Mouse (Mus musculus): ENCODE results near the gene Colgalt1. TPM values are rescaled to one million over a fixed set of nuclear protein-coding genes. Genes with fewer than 3 reads are reported as not detected.

Colgalt1 gene
- polyA plus RNA-seq, 1 experiment from 2014 or later, result 25.7 TPM

DNA sequence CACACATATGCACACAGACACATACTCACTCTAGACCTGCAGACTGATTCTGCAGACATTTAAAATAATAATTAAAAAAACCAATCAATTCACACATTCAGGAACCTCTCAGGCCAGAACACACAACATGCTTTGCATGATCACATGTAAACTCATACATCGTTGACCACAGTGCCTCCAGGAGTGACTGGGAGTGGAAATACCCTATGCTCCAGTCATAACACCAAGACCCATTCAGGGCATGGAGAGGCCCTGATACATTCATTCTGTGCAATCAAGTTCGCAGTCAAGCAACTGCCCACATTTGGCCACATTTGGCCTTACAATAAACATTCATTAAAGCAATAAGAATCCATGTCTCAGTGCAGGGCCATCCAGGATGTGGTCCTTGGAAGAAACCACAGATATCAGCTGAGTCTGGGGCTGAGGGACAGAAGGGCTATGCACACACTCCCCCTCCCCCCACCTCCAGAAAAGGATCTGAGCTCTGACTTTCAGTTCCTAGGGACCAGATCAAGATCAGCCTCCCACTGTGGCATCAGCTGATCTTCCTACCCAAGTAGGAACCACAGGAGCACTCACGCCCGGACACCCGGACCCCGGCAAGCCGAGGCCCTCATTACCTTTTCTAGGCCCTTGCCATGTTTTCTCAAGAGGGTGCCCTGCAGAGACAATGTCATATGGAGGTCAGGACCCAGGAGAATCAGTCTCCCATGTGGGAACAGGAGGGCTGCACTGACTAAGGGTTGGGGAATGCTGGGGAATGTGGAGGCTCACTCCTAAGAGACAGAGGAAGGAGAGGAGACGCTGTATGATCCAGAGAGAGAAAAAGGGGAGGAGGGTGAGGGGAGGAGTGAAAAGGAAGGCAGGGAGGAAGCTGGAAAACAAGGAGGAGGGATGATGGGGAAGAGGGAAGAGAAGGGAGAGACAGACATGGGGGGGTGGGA is 26.6 kb downstream of the Colgalt1 start:
- no peak overlapping the region for H3K4me3 ChIP-seq (ENCODE audit: low read depth, low read length)
- no peak for DNase-seq
- no peaks in the 10 kb centered on the region for H3K36me3 ChIP-seq (replicated peaks; ENCODE audit: insufficient read depth, low read length)
- H3K27ac ChIP-seq (ENCODE audit: low read depth), result no peak overlapping the region
- no peak for ATAC-seq
- H3K27me3 ChIP-seq (ENCODE audit: insufficient read depth, low read length), result peaks cover 19% of the 10 kb centered on the region
- no peak overlapping the region for H3K9ac ChIP-seq (replicated peaks)
- TF ChIP-seq EP300 (IDR thresholded peaks at IDR 0.05; ENCODE audit: low read depth), result no peak
- TF ChIP-seq CTCF (IDR thresholded peaks at IDR 0.05; ENCODE audit: low read depth), result no peak
- no peaks in the 10 kb centered on the region for H3K9me3 ChIP-seq (ENCODE audit: low read length)
- H3K4me1 ChIP-seq (ENCODE audit: insufficient read depth), result no peaks in the 10 kb centered on the region; the same call in 1 of the 2 replicates
- 56% methylated on average over 8 of the region's 8 CpGs for WGBS (ENCODE audit: insufficient replicate concordance)
- no peak overlapping the region for H3K4me2 ChIP-seq (ENCODE audit: low read depth, low read length)

- no peaks in the 10 kb centered on the region for H3K9me3 ChIP-seq (ENCODE audit: low read length)
- H3K9ac ChIP-seq (replicated peaks), result no peak overlapping the region
- ATAC-seq, result no peak
- H3K4me3 ChIP-seq (ENCODE audit: low read depth, low read length), result no peak overlapping the region
- WGBS (ENCODE audit: insufficient replicate concordance), result 66% methylated on average over 6 of the region's 6 CpGs
- no peaks in the 10 kb centered on the region for H3K36me3 ChIP-seq (replicated peaks; ENCODE audit: insufficient read depth, low read length)
- no peak overlapping the region for H3K27ac ChIP-seq (ENCODE audit: low read depth)
- no peak for DNase-seq
- TF ChIP-seq CTCF (IDR thresholded peaks at IDR 0.05; ENCODE audit: low read depth) (no peak), EP300 (IDR thresholded peaks at IDR 0.05; ENCODE audit: low read depth) (no peak)
- H3K27me3 ChIP-seq (ENCODE audit: insufficient read depth, low read length), result peaks cover 15% of the 10 kb centered on the region
- no peak overlapping the region for H3K4me2 ChIP-seq (ENCODE audit: low read depth, low read length)
- no peaks in the 10 kb centered on the region; the same call in 1 of the 2 replicates for H3K4me1 ChIP-seq (ENCODE audit: insufficient read depth)
Measured at GRCm38 (mm10) chr8:71638321-71638720, 27.5 kb downstream of the Colgalt1 start.

- H3K4me2 ChIP-seq (ENCODE audit: low read depth, low read length), result no peak overlapping the region
- ATAC-seq, result no peak
- no peak overlapping the region for H3K27ac ChIP-seq (ENCODE audit: low read depth)
- WGBS (ENCODE audit: insufficient replicate concordance), result 71% methylated on average over 4 of the region's 4 CpGs
- H3K4me1 ChIP-seq (ENCODE audit: insufficient read depth), result no peaks in the 10 kb centered on the region; the same call in 1 of the 2 replicates
- H3K9ac ChIP-seq (replicated peaks), result no peak overlapping the region
- TF ChIP-seq EP300 (IDR thresholded peaks at IDR 0.05; ENCODE audit: low read depth) (no peak), CTCF (IDR thresholded peaks at IDR 0.05; ENCODE audit: low read depth) (no peak)
- no peaks in the 10 kb centered on the region for H3K9me3 ChIP-seq (ENCODE audit: low read length)
- H3K36me3 ChIP-seq (replicated peaks; ENCODE audit: insufficient read depth, low read length), result no peaks in the 10 kb centered on the region
- H3K4me3 ChIP-seq (ENCODE audit: low read depth, low read length), result no peak overlapping the region
- no peak for DNase-seq
- peaks cover 6% of the 10 kb centered on the region; the same call in 1 of the 2 replicates for H3K27me3 ChIP-seq (ENCODE audit: insufficient read depth, low read length)
Measured at GRCm38 (mm10) chr8:71639318-71639717, 28.5 kb downstream of the Colgalt1 start.

GRCm38 (mm10) chr8:71645510-71645909 is 34.7 kb downstream of the Colgalt1 start:
- WGBS (ENCODE audit: insufficient replicate concordance), result 84% methylated on average over 9 of the region's 9 CpGs
- H3K9ac ChIP-seq (replicated peaks), result no peak overlapping the region
- H3K9me3 ChIP-seq (ENCODE audit: low read length), result no peaks in the 10 kb centered on the region
- H3K4me3 ChIP-seq (ENCODE audit: low read depth, low read length), result no peak overlapping the region
- no peak for TF ChIP-seq EP300 (IDR thresholded peaks at IDR 0.05; ENCODE audit: low read depth)
- DNase-seq (no peak), ATAC-seq (no peak)
- H3K4me2 ChIP-seq (ENCODE audit: low read depth, low read length), result no peak overlapping the region
- no peaks in the 10 kb centered on the region for H3K27me3 ChIP-seq (ENCODE audit: insufficient read depth, low read length)
- H3K4me1 ChIP-seq (ENCODE audit: insufficient read depth), result no peaks in the 10 kb centered on the region
- no peaks in the 10 kb centered on the region for H3K36me3 ChIP-seq (replicated peaks; ENCODE audit: insufficient read depth, low read length)
- no peak overlapping the region for H3K27ac ChIP-seq (ENCODE audit: low read depth)

- Histone ChIP-seq H3K4me3 (ENCODE audit: low read depth, low read length) (no peak overlapping the region), H3K4me1 (ENCODE audit: insufficient read depth) (0 out of 2 replicates have a peak, but pooled peaks cover 2% of the 10 kb centered on the region), H3K27me3 (ENCODE audit: insufficient read depth, low read length) (peaks cover 41% of the 10 kb centered on the region), H3K9me3 (ENCODE audit: low read length) (no peaks in the 10 kb centered on the region), H3K27ac (ENCODE audit: low read depth) (no peak overlapping the region), H3K4me2 (ENCODE audit: low read depth, low read length) (no peak overlapping the region), H3K9ac (replicated peaks) (no peak overlapping the region), H3K36me3 (replicated peaks; ENCODE audit: insufficient read depth, low read length) (no peaks in the 10 kb centered on the region)
- ATAC-seq, result peak; percentile 28; the same call in 1 of the 2 replicates
- TF ChIP-seq EP300 (IDR thresholded peaks at IDR 0.05; ENCODE audit: low read depth) (no peak), CTCF (IDR thresholded peaks at IDR 0.05; ENCODE audit: low read depth) (no peak)
- 1% methylated on average over 24 of the region's 24 CpGs for WGBS (ENCODE audit: insufficient replicate concordance)
- DNase-seq, result peak; percentile 79
Measured at GRCm38 (mm10) chr8:71654600-71654999, 43.8 kb downstream of the Colgalt1 start.

DNA sequence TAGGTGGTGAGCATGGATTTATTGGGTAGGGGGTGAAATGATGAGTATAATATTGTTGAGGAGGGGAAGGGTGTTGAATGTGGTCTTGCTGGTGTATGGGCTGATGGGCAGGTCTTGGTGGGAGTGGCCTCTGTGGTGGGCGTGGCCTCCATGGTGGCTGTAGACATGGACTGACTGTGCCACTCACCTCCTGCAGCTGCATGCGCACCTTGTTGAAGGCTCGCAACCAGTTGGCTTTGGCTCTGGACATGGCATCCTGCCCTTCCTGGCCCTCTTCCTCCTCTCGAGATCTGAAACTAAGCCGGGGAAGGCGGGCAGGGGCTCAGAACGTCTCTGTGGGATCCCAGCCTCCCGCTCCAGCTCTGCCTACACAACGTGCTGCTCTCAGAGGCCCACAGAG is 47.0 kb downstream of the Colgalt1 start:
- Histone ChIP-seq H3K27me3 (ENCODE audit: insufficient read depth, low read length) (peaks cover 51% of the 10 kb centered on the region), H3K4me1 (ENCODE audit: insufficient read depth) (0 out of 2 replicates have a peak, but pooled peaks cover 2% of the 10 kb centered on the region), H3K4me3 (ENCODE audit: low read depth, low read length) (no peak overlapping the region), H3K4me2 (ENCODE audit: low read depth, low read length) (no peak overlapping the region), H3K9ac (replicated peaks) (no peak overlapping the region), H3K9me3 (ENCODE audit: low read length) (no peaks in the 10 kb centered on the region), H3K36me3 (replicated peaks; ENCODE audit: insufficient read depth, low read length) (no peaks in the 10 kb centered on the region), H3K27ac (ENCODE audit: low read depth) (no peak overlapping the region)
- DNase-seq (no peak), ATAC-seq (no peak)
- TF ChIP-seq CTCF (IDR thresholded peaks at IDR 0.05; ENCODE audit: low read depth) (no peak), EP300 (IDR thresholded peaks at IDR 0.05; ENCODE audit: low read depth) (no peak)
- WGBS (ENCODE audit: insufficient replicate concordance), result 16% methylated on average over 9 of the region's 9 CpGs
